Mouse (Mus musculus) heart, postnatal 0 days (tissue): ENCODE data around the gene Ehbp1.

ENCODE experiments used
- CTCF ChIP-seq: IDR thresholded peaks from 2 replicates; pipeline ENCODE4 v1.5.1; 2016; ENCODE audit warnings: antibody characterized with exemption, control low read depth, low read depth
- EP300 ChIP-seq: IDR thresholded peaks from 2 replicates; pipeline ENCODE4 v1.6.1; 2016; ENCODE audit warnings: antibody characterized with exemption, low read depth

DNA sequence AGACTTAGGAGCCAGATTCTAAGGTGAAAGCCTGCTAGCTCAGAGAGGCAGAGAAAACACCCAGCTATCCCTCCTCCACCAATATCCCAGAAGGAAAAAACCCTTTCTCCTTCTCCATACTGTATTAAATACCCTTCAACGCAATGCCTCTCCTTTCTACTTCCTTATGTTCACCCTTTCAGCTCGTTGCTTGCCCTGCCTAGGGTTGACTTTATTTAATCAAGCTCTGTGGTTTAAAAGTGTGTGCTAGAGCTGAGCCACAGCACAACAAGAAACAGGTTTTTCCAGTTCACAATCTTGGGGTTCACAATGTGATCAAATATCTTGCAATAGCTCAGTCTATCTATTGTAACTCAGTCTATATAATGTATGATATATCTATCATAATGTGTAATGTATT lies 7.9 kb upstream of the Ehbp1 start:
- no peak for TF ChIP-seq CTCF
- TF ChIP-seq EP300, result no peak
